Mouse (Mus musculus) liver, postnatal 0 days (tissue): Measurements from ENCODE around the gene Cpt1c. TPM values are rescaled to one million over a fixed set of nuclear protein-coding genes. Genes with fewer than 3 reads are reported as not detected.
"Not testable (repeated sequence)": the region's sequence is repeated elsewhere in the genome, so short reads cannot be mapped to it uniquely, and the experiment has no call there.

Experiments used
- ATAC-seq: fragments of 200-750 bp; cut with Nextera tagmentation; 2 replicates; pipeline ENCODE4 v1.8.0; 2017; ENCODE audit warnings: mild to moderate bottlenecking, moderate library complexity
- DNase-seq: peaks from one replicate; pipeline ENCODE4 v3.0.0-alpha.2; 2016
- H3K27ac ChIP-seq: fragments of 300-500 bp; sonication (generic); 2 replicates; pipeline ENCODE4 v1.5.1; 2014; ENCODE audit warnings: antibody characterized with exemption, moderate library complexity, mild to moderate bottlenecking, low read depth
- H3K27me3 ChIP-seq: fragments of 300-500 bp; sonication (generic); 2 replicates; pipeline ENCODE4 v1.6.1; 2014; ENCODE audit warnings: low read length, control low read depth, mixed read lengths; ENCODE audit not compliant: insufficient read depth
- H3K36me3 ChIP-seq: fragments of 300-500 bp; sonication (generic); replicated peaks from 2 replicates; pipeline ENCODE4 v1.6.1; 2014; ENCODE audit warnings: mild to moderate bottlenecking, control low read depth, low read length, moderate library complexity, mixed read lengths; ENCODE audit not compliant: insufficient read depth
- H3K4me1 ChIP-seq: fragments of 300-500 bp; sonication (generic); 2 replicates; pipeline ENCODE4 v1.6.1; 2014; ENCODE audit warnings: antibody characterized with exemption, mild to moderate bottlenecking, control low read depth; ENCODE audit not compliant: insufficient read depth
- H3K4me2 ChIP-seq: fragments of 300-500 bp; sonication (generic); 2 replicates; pipeline ENCODE4 v1.6.1; 2014; ENCODE audit warnings: low read depth, mild to moderate bottlenecking, low read length, moderate library complexity, mixed read lengths
- H3K4me3 ChIP-seq: fragments of 300-500 bp; sonication (generic); 2 replicates; pipeline ENCODE4 v1.5.1; 2014; ENCODE audit warnings: low read depth, low read length
- H3K9ac ChIP-seq: fragments of 300-500 bp; sonication (generic); replicated peaks from 2 replicates; pipeline ENCODE4 v1.6.1; 2014; ENCODE audit warnings: mild to moderate bottlenecking, moderate library complexity
- H3K9me3 ChIP-seq: fragments of 300-500 bp; sonication (generic); 2 replicates; pipeline ENCODE4 v1.6.1; 2016; ENCODE audit warnings: mild to moderate bottlenecking, control low read depth, low read length, mixed read lengths
- CTCF ChIP-seq: sonication (generic); IDR thresholded peaks from 2 replicates; pipeline ENCODE4 v1.5.1; 2016; ENCODE audit warnings: antibody characterized with exemption, low read depth
- EP300 ChIP-seq: IDR thresholded peaks from 2 replicates; pipeline ENCODE4 v1.6.1; 2016; ENCODE audit warnings: antibody characterized with exemption, low read depth, mild to moderate bottlenecking
- WGBS: fragments of 180-500 bp; shearing (Covaris S2); extraction: QIAGEN DNeasy Blood & Tissue Kit; methylation state at CpG from one replicate; pipeline ENCODE4 v1.1.7; 2014; ENCODE audit not compliant: insufficient replicate concordance; 5-methylcytosine and 5-hydroxymethylcytosine counted together
- polyA plus RNA-seq: library from polyadenylated mRNA; unstranded; fragments of >200 nt; fragmentation: Nextera tagmentation; extraction: Ambion mirVana; gene quantifications from 2 replicates; pipeline ENCODE4 v1.2.1, GENCODE M21; 2015

The Cpt1c gene
- 0.98 and 1.1 TPM in 2 replicates for polyA plus RNA-seq

DNA sequence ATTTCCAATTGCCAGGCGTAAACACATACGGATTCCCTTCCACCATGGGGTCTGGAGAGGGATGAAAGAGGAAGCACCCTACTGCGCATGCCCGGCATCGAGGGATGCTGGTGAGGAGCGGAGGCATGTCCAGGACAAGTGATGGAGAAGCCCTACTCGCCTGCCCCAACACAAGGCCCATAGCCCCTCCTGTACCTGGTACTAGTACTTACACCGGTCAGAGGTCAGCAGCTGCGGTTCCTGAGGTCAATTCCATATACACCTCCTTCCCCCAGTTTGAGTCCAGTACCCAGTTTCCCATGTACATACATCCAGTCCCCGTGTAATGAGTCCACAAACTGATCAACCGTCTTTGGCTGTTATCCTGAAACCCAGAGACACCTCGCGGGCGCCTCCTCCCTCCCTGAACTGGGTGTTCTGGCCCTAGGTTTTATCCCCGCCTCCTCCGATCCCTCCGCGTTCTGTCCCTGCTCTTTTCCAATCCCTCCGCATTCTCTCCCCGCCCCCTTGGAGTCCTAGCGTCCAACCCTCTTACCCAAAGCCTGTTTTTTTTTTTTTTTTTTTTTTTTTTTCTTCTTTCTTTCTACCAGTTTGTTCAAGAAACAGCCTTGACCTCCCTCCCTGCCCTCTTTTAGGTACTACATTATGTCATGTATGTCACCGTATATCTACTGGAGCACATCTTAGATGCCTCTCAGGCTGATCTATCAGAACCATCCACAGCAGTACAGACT is at the start of gene Cpt1c:
TSS of gene Cpt1c (minus strand) at position 469 of the 734 bp plus-strand sequence.
- DNase-seq, result peak; percentile 77
- peaks cover 15% of the 10 kb centered on the region for H3K4me1 ChIP-seq
- H3K4me2 ChIP-seq, result peak within 1 kb of the TSS; percentile 69
- H3K4me3 ChIP-seq, result peak within 1 kb of the TSS; percentile 31
- H3K36me3 ChIP-seq, result peaks cover 11% of the 10 kb centered on the region
- peaks cover 3% of the 10 kb centered on the region; the same call in 1 of the 2 replicates for H3K27me3 ChIP-seq
- no peaks in the 10 kb centered on the region for H3K9me3 ChIP-seq
- H3K9ac ChIP-seq, result peak within 1 kb of the TSS; percentile 44
- peak within 1 kb of the TSS; percentile 68; the same call in 1 of the 2 replicates for H3K27ac ChIP-seq
- TF ChIP-seq CTCF, result peak; percentile 13; the same call in 1 of the 2 replicates
- TF ChIP-seq EP300, result 0 out of 2 replicates have a peak, but pooled peaks have one; percentile 44
- peak; percentile 66 for ATAC-seq
- 5% methylated on average over 22 of the region's 22 CpGs for WGBS

DNA sequence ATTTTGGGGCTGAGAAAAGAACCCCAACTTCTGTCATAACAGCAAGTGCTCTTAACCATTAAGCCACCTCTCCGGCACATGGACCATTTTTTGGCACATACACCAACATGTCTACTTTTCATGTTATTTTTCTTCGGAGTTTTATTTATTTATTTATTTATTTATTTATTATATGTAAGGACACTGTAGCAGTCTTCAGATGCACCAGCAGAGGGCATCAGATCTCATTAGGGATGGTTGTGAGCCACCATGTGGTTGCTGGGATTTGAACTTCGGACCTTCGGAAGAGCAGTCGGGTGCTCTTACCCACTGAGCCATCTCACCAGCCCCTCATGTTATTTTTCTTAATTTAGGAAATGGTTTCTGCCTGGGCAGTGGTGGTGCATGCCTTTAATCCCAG is 49.1 kb upstream of the Cpt1c start:
- not testable (repeated sequence) for H3K27ac ChIP-seq, H3K4me2 ChIP-seq, DNase-seq, H3K9me3 ChIP-seq, H3K4me1 ChIP-seq, ATAC-seq, H3K27me3 ChIP-seq, H3K9ac ChIP-seq, H3K4me3 ChIP-seq
- peaks cover 11% of the 10 kb centered on the region for H3K36me3 ChIP-seq
- TF ChIP-seq CTCF, result peak; percentile 48
- WGBS, result 64% methylated on average over 5 of the region's 5 CpGs

DNA sequence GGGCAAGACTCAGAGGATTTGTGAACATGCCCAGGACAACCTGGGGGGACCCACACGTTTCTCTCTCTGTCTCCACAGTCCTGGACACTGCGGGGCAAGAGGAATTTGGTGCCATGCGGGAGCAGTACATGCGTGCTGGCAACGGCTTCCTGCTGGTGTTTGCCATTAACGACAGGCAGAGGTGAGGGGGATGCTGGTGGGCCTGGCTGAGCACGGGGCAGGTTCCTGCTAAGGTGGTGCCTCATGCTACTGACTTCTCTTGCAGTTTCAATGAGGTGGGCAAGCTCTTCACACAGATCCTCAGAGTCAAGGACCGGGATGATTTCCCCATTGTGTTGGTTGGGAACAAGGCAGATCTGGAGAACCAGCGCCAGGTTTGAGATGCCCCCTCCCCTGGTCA is 45.6 kb upstream of the Cpt1c start:
- DNase-seq (no peak), ATAC-seq (no peak)
- TF ChIP-seq EP300, result no peak
- peaks cover 5% of the 10 kb centered on the region for H3K4me1 ChIP-seq
- no peaks in the 10 kb centered on the region for H3K27me3 ChIP-seq
- no peak overlapping the region for H3K4me2 ChIP-seq
- WGBS, result 78% methylated on average over 9 of the region's 9 CpGs
- H3K9me3 ChIP-seq, result no peaks in the 10 kb centered on the region
- no peak overlapping the region for H3K4me3 ChIP-seq
- no peak overlapping the region for H3K27ac ChIP-seq
- H3K36me3 ChIP-seq, result no peaks in the 10 kb centered on the region; the same call in 1 of the 2 replicates
- H3K9ac ChIP-seq, result no peak overlapping the region

- H3K4me2 ChIP-seq, result peak overlapping the region; percentile 99
- H3K9ac ChIP-seq, result peak overlapping the region; percentile 35; the same call in 1 of the 2 replicates
- ATAC-seq, result no peak
These were observed 44.5 kb upstream of the Cpt1c start for GRCm38 (mm10) chr7:45019031-45019571.

DNA sequence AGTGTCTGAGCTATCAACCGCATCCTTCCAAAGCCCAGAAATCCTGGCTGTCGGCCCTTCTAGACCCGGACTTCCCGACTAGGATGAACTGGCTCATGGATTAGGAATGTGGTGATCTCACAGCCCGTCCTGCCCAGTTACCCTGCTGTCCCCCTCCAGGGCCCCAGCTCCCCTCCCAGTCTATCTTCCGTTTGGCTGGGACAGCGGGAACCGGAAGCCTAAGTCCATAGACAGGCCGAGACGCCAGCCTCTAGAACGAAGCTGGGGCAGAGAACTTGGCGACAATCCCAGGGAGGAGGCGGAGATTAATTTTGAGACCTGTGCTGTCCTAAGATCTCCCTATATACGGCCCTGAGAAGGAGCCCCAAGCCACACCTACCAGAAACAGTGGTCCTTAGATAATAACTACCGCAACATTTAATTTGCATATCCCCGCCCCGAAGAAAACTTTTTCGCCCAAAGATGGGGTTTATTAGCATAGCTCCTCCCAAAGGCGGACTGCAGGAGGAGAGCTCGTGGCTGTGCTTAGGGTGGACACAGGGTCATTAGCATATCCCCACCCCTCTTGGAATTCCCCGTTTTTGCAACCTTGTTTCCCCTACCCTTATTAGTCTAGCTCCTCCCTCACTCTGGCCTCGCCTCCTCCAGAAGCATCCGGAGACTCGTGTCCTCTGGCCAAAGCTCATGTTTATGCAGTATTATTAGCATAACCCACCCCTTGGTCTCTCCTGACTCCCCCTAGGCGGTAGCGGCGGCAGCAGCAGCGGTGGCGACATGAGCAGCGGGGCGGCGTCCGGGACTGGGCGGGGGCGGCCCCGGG is 42.8 kb upstream of the Cpt1c start, which contains the start of gene Rras:
TSS of gene Rras (plus strand) at position 720 of the 820 bp plus-strand sequence.
- TF ChIP-seq EP300 (peak; percentile 70), CTCF (peak; percentile 37)
- peak within 1 kb of the TSS; percentile 93 for H3K4me3 ChIP-seq
- ATAC-seq (peak; percentile 86), DNase-seq (peak; percentile 89)
- no peaks in the 10 kb centered on the region for H3K27me3 ChIP-seq
- H3K27ac ChIP-seq, result peak within 1 kb of the TSS; percentile 98
- peak within 1 kb of the TSS; percentile 99 for H3K4me2 ChIP-seq
- H3K9me3 ChIP-seq, result no peaks in the 10 kb centered on the region
- peaks cover 13% of the 10 kb centered on the region for H3K36me3 ChIP-seq
- H3K4me1 ChIP-seq, result peaks cover 19% of the 10 kb centered on the region
- under 1% methylated on average over 36 of the region's 36 CpGs for WGBS
- H3K9ac ChIP-seq, result peak within 1 kb of the TSS; percentile 85

More at GRCm38 (mm10) chr7:45019031-45019571, 44.5 kb upstream of the Cpt1c start:
- peaks cover 15% of the 10 kb centered on the region for H3K4me1 ChIP-seq
- WGBS, result 31% methylated on average over 8 of the region's 8 CpGs
- peak overlapping the region; percentile 93 for H3K4me3 ChIP-seq
- no peaks in the 10 kb centered on the region; the same call in 1 of the 2 replicates for H3K36me3 ChIP-seq
- peak overlapping the region; percentile 92; the same call in 1 of the 2 replicates for H3K27ac ChIP-seq
- no peaks in the 10 kb centered on the region for H3K27me3 ChIP-seq
- no peaks in the 10 kb centered on the region for H3K9me3 ChIP-seq
- TF ChIP-seq EP300 (no peak), CTCF (no peak)
- DNase-seq, result no peak
